Mouse (Mus musculus): ENCODE data around the gene Wrb.
"Not testable (repeated sequence)": the region's sequence is repeated elsewhere in the genome, so short reads cannot be mapped to it uniquely, and the experiment has no call there.

Gene Wrb

GRCm38 (mm10) chr16:96145110-96145800 is at the start of gene Wrb:
Gene Wrb, plus strand, starts transcription at chr16:96145407.
- DNase-seq = peak; percentile 100

GRCm38 (mm10) chr16:96095966-96096365 is 49.2 kb upstream of the Wrb start:
- no peak for DNase-seq

DNA sequence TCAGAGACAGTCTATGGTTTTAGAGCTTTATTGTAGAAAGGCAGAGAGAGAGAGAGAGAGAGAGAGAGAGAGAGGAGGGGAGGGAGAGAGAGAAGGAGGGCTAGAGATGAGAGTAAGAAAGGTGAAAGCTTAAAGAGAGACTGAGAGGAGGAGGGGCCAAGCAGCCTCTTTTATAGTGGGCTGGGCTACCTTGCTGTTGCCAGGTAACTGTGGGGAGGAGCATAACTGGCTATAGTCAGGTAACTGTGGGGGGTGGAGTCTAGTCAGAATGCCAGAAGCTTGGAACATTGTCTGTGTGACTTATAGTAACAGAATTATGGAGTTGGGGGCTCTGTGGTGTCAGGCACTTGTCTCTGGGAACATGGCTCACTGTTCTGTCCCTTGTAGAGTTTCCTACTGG is 47.4 kb upstream of the Wrb start:
- not testable (repeated sequence) for DNase-seq

DNA sequence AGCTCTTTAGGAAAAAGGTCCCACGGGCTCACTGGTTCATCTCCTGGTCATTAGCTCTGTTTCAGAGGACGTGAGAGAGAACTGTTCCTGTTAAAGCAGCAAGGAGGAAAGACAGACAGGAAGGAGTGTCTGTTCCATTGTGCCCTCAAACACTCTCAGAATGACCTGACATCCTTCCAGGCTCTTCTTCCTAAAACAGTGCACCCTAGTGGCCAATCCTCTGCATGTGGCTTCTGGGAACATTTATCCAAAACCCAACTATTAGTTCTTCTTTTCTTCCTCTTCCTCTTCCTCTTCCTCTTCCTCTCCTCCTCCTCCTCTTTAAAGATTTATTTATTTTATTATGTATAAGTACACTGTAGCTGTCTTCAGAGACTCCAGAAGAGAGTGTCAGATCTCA is 42.2 kb upstream of the Wrb start:
- no peak for DNase-seq

GRCm38 (mm10) chr16:96109673-96110072 is 35.5 kb upstream of the Wrb start:
- DNase-seq = no peak

GRCm38 (mm10) chr16:96110655-96111345 is 34.4 kb upstream of the Wrb start:
- no peak for DNase-seq

DNA sequence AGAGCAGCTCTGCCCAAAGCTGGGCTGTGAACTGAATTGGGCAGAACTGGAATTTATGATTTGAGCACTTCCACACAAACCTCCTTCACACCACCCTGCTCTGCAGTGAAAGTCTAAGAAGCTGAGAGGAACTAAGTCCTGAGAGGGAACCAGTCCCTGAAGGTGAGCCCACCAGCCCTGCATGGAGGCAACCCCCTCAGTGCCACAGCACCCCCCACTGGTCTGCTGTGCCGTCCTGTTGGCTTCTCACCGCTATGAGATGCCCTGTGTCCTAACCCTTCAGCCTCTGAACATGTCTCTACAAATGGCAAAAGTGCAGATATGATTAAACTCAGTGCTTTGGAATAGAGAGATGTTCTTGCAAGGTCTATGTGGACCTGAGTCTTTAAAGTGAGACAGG is 32.4 kb upstream of the Wrb start:
- DNase-seq = no peak

DNA sequence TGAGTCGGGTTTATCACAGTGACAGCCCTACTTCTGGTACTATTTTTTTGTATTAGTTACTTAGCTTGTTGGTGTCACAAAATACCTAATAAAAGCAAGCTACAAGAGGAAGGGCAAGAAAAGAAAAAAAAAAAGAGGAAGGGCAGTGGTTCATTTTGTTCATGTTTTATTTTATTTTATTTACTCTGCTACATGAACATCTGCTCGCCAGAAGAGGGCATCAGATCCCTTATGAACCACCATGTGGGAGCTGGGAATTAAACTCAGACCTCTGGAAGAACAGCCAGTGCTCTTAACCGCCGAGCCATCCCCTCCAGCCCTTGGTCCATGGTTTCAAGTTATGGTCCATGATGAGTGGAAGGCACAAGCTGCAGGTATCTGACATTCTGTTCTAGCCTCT is 30.5 kb upstream of the Wrb start:
- DNase-seq = no peak

DNA sequence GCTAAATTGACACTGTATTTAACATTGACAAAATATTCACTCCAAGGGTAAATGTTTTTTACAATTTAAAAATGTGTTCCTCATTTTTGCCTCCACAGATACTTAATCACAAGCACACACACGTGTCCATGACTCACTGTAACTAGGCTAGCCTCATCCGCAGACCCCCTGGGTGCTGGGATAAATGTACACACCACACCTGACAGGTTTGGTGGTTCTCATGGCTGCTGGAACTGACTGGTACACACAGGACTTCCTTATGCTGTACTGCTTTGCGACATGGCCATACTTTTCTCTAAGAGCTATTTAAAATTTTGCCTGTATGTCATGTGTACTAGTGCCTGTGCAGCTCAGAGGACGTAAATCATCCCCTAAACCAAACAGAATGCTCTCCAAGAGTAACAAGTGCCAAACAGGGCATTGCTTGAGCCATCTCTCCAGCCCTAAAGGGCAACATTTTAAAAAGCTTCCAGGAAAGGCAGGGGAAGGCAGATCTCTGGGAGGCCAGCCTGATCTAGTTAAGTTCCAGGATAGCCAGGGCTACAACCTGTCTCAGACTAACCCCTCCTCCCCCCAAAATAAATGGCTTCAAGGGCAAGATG is 25.1 kb upstream of the Wrb start:
- DNase-seq = no peak

- DNase-seq = no peak
These were observed 18.5 kb upstream of the Wrb start for GRCm38 (mm10) chr16:96126684-96127171.

- no peak for DNase-seq
These were observed 17.9 kb upstream of the Wrb start for GRCm38 (mm10) chr16:96127288-96127656.

DNA sequence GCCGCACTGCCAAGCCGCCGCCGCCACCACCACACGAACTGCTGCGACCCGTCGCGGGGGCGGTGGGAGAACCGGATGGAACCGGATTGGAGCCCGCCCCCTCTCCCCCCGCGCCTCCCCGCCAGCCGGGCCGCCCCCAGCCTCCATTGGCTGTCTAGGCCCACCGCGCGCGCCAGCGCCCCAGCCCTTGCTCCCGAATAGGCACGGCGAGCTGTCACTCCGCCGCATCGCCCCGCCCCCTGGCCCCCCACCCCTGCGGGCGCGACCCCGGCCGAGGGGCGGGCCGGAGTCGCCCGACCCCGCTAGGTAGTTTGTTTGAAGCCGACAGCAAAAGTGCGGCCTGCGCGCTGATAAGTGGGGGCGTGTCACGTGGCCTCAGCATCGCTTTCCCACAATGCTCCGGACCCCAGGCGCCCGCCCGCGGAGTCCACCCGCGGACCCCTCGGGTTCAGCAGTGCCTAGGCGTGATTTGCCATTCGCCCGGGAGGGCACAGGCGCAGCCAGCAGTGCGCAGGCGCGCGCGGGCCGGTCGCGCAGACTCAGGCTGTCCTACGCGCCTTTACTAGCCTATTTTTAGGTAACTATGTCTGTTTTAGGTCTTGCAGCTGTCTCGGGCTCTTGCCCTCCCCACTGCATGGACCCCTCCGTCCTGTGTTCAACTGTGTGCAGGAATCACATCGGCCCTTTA is 17.4 kb upstream of the Wrb start, which contains the start of gene Hmgn1:
Gene Hmgn1, minus strand, starts transcription at position 73 of the 688 bp plus-strand sequence.
- DNase-seq = peak; percentile 91

DNA sequence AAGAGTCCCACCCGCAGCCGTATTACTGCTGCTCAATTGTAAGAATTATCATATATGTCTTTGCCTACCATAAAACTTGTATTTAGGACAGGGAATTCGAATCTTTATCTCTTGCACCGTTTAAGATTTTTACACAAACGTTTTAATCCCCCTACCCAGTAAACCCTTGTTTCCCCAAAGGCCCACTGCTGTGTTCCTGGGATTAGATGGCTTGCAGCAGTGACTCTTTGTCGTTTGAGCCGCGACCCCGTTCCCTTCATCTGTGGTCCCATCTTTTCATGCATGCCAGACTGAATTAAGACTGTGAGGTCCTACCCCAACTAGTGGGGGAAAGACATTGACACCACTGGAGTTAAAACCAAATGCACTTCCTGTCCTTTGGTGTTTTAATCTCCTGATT is 16.7 kb upstream of the Wrb start:
- DNase-seq = no peak

GRCm38 (mm10) chr16:96144748-96145109 is 478 bp upstream of the Wrb start:
- not testable (repeated sequence) for DNase-seq

DNA sequence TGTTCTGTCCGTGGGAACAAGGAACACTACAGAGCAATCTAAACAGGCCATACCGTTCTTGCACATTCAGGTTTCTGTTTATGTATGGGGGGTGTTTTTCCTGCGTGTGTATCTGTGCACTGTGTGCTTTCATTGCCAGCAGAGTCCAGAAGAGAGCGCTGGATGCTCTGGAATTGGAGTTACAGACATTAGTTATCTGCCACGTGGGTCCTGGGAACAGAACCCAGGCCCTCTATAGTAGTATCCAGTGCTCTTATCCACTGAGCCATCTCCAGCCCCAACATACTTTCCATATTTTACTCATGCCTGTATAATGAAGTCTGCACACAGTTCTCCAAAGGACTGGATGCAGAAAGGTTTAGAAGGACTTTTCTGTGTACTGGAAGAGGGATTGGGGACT is 607 bp downstream of the Wrb start:
- no peak for DNase-seq

DNA sequence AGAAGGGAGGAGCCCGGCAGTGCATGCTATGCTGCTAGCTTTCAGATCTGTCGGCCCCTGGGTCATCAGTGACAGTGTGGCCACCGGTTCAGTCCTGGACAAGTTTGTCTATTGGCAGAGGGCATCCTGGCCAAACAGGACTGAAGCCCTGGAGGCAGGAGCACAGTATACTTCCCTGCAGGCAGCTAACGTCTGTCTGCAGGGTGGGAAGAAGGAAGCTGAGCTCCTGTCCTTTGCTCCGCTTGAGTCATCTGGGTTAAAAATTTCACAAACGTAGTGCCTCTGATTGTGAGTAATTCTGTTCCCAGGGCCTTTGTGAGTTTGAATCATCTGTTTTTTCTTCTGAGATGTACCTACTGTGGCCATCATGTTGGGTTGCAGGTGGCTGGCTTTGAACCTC is 3.6 kb downstream of the Wrb start:
- no peak for DNase-seq

GRCm38 (mm10) chr16:96149311-96149710 is 4.1 kb downstream of the Wrb start:
- no peak for DNase-seq

GRCm38 (mm10) chr16:96150995-96151394 is 5.8 kb downstream of the Wrb start:
- DNase-seq = no peak

DNA sequence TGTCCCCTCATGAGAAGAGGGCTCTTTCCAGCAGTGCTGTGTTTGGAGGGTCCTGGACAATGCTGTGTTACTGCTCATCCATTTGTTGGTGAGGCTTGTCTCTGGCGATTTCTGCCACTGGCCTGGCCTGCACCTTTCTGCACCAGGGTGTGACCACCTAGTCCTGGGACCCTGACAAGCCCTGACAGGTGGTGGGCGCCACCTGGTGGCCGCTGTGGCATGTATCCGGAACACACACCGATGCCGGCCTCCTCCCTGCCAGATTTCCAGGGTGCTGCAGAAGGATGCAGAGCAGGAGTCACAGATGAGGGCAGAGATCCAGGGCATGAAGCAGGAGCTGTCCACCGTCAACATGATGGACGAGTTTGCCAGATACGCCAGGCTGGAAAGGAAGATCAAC is 6.3 kb downstream of the Wrb start:
- peak; percentile 84 for DNase-seq

DNA sequence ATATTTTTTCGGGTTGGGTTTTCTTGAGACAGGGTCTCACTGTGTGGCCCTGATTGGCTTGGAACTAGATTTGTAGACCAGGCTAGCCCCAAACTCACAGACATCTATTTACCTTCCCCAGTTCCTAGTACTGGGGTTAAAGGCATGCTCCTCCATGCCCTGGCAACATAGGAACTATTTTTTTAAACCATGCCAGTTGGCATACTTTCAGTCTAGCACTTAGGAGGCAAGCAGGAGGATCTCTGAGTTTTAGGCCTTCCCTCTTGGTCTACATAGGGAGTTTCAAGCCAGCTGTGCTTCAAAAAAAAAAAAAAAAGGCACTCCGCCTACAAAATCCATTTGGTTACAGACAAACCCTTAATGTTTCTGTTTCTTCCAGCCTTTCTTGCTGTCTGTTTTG is 9.3 kb downstream of the Wrb start:
- DNase-seq = no peak

GRCm38 (mm10) chr16:96156019-96156418 is 10.8 kb downstream of the Wrb start:
- no peak for DNase-seq

- DNase-seq = no peak
These were observed 12.0 kb downstream of the Wrb start for GRCm38 (mm10) chr16:96157171-96157570.

GRCm38 (mm10) chr16:96158511-96159080 is 13.4 kb downstream of the Wrb start:
- no peak for DNase-seq

Measured in cerebellum, adult 8-10 months (tissue).